Mouse (Mus musculus) right cerebral cortex, postnatal 4 days (tissue): ENCODE results near the gene Ezh1.
A peak's percentile ranks its signal among the peaks of the same experiment; 100 is the strongest.
"Not testable (repeated sequence)": the region's sequence is repeated elsewhere in the genome, so short reads cannot be mapped to it uniquely, and the experiment has no call there.

Experiments used
- DNase-seq: peaks from one replicate; pipeline ENCODE4 v3.0.0-alpha.2; 2022

The Ezh1 gene

DNA sequence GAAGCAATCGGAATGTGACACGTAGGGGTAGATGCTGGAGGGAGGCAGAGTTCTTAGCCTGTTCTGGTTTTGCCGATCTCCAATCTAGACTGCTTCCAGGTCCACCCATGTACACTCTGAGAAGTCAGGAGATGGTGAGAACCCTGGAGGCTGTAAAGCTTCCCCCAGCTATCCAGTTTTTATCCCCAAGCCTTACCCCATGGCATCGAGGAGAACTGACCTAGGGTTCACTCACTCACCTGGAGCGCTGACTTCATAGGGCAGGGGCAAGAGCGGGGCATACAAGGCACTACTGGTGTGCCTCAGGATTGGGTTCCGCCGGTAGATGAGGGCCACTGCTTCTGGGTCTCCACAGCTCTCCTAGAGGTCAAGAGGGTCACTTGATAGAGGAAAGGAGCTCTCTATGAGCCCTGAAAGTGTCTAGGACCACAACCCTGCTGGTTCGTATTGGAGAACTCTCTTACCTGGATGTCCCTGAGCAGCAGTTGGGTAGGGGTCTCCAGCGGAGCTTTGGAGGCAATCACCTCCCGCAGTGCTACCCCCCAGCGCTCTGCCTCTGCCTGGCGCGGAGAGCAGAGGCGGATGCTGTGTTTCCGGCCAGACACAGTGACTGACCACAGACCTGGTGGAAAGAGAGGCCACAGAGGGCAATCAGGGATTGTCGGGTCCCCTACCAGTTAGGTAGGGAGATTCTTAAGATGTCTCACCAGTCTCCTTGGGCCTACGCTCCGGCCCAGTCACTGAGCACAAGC lies 58.9 kb downstream of the Ezh1 start:
- DNase-seq: no peak

DNA sequence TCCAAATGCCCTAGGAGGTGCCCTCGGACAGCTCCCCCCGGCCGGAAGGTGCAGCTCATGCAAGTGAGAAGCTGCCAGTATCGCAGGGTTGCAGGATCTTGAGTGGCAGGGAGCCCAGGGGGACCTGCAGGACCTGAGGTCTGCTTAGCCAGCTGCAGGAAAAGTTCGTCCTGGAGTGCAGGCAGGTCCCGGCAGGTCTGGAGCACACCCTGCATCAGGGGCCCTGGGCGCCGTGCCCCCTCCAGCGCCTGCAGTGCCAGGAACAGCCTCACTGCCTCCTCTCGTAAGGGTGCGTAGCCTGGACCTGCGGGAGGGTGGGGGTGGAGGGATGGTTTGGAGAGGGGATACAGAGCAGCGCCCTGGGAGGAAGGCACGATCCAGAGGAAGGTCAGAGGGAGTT lies 59.9 kb downstream of the Ezh1 start:
- no peak for DNase-seq

DNA sequence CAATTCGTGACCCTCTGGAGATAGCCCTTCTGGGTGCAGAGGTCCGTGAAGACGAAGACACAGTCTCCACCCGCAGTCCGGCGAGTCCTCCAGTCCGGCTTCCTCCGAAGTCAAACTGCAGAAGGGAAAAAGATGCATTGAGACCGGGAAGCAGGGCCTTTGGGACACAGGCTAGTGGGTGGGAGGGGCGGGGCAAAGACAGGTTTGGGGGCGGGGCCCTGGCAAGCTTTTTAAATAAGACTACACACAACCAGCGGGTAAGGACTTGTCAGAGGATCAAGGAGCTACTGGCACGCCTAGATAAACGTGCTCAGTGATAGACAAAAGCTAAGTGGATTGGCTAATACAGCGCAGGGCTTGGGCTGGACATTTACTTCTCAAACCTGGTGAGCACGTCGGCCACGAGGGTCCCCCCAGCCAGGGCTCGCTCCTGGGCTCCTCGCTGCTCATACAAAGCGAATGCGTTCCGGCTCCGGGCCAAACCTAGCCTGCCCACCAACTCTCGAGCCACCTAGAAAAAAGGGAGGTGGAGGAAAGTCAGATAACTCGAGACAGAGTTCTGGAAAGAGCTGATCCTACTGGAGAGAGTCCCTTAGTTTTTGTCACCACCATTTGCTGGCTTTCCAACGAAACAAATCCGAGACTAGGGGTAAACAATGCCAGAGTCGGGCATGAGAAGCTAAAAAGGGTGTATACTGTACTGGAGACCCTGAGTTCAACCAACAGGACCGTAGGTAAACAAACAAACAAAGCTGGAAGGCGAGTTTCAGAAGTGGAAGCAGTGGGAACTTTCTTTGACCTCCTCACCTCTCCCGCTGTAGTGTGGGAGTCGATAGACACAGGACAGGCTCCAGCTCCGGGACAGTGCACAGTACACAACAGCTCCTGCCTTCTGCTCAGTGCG lies 61.3 kb downstream of the Ezh1 start:
- no peak for DNase-seq

GRCm38 (mm10) chr11:101164351-101164665 lies 62.0 kb downstream of the Ezh1 start:
- DNase-seq: no peak

DNA sequence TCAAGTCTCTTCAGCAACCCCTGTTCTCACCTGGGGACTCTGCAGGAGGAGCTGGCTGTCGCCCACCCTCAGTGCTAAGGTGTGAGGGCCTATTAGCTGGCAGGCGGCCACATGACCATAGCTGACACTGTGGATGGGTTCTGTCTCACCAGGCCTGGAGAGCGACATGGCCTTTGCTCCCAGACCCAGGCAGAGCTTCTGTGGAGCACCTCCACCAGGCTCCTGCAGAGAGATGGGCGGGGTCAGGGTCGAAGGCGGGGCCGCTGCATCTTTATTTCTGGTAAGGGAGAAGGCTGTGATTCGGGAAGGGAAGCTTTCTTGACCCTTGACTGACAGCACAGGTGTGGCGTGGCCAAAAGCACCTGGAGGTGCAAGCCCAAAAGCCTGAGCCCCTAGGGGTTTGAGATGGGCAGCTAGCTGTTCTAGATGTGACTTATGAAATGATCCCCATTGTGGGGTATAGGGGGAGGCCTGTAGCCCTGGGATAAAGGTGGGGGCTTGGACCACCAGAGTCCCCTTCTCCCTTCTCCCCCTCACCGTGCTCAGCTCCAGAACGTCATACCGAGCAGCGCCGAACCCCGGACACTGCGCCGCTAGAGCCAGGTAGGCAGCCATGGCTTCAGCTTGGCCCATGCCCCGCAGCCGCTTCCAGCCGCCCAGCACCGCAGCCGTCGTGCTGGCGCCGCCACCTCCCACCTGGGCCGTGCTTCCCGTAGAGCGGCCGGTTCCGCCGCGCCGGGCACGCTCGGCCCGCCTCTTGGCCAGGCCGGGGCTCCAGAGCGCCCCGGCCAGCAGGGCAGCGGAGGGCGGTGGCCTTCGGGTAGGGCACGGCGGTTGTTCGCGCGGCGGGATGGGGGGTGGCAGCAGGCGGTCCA lies 62.5 kb downstream of the Ezh1 start:
- no peak for DNase-seq

DNA sequence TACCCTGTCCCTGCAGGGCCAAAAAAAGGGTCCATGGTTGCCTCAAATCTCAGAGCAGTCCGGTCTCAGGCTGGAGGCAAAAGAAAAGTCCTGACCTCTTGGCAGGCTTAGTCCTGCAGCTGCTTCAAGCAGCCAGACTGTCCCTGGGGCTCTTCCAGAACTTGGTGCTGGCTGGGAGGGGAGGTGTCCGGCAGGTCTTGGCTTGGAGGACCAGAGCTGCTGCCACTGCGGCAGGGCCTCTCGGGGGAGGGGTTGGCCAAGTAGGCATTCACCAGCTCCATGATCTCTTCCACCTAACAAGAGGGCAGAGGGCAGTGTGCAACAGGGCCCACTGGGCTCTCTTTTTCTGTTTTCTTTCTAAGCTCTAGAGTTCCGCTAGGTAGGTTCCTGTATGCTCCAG lies 63.5 kb downstream of the Ezh1 start:
- no peak for DNase-seq

DNA sequence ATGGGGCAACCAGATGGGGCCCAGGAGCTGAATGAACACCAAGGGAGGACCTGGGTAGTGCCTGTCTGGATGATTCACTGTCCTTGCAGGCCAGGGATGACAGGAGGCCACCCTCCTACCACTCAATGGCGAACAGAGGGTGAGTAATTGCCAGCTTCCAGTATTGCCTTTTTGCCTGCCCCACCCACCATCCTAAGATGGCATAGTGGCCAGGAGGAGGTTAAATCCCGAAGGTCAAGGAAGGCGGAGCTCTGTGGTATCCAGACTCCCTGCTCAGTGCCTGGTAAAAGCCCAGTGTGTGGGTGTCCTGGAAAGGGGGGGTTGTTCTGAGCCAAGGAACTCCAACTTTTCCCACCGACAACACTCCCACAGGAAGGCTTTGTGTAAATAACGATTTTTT lies 64.0 kb downstream of the Ezh1 start:
- no peak for DNase-seq

DNA sequence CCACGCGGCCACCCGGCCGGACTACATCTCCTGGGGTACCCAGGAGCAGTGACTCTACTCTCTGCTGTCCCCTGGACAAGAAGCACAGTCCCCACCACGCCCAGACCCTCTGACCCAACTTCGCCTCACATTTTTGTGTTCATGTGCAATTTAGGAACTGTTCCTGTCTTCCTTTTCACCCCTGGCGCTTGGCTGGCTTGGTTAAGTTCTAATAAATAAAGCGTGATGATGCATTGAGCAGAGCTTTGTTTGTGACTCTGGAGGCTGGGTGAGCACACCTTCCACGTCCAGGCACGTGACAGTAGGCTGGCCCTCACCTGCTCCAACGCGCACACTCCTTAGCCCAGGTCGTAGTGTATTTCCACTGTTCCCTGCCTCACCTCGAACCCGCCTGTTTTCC lies 64.7 kb downstream of the Ezh1 start:
- DNase-seq: no peak

GRCm38 (mm10) chr11:101160981-101161505 lies 65.2 kb downstream of the Ezh1 start:
- DNase-seq: not testable (repeated sequence)

- not testable (repeated sequence) for DNase-seq
Observed at GRCm38 (mm10) chr11:101160151-101160550, 66.1 kb downstream of the Ezh1 start.

GRCm38 (mm10) chr11:101155728-101156371 lies 70.4 kb downstream of the Ezh1 start, which contains the start of gene Tubg2:
Gene Tubg2, plus strand, starts transcription at chr11:101155907.
- peak; percentile 70 for DNase-seq

- no peak for DNase-seq
Observed at GRCm38 (mm10) chr11:101155151-101155550, 71.1 kb downstream of the Ezh1 start.

DNA sequence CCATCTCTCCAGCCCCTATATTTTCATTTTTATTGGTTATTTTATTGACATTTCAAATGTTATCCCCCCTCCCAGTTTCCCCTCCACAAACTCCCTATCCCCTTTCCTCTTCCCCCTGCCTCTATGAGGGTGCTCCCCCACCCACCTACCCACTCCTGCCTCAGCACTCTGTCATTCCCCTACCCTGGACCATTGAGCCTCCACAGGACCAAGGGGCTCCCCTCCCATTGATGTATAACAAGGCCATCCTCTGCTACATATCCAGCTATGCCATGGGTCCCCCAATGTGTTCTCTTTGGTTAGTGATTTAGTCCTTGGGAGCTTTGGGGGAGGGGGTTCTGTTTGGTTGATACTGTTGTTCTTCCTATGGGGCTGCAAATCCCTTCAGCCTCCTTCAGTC lies 71.6 kb downstream of the Ezh1 start:
- DNase-seq: no peak

- no peak for DNase-seq
Observed at GRCm38 (mm10) chr11:101152825-101153224, 73.4 kb downstream of the Ezh1 start.

DNA sequence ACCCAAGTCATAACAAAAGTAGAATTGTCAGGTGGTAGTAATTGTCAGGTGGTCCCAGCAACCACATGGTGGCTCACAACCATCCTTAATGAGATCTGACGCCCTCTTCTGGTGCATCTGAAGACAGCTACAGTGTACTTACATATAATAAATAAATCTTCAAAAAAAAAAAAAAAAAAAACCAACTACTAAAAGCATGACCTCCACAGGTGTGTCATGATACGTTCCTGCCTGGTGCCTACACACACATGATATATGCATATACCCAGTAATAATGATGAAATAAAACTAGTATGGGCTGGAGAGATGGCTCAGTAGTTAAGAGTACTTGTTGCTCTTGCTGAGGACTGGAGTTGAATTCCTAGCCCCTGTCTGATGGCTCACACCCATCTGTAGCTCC lies 75.2 kb downstream of the Ezh1 start:
- no peak for DNase-seq

DNA sequence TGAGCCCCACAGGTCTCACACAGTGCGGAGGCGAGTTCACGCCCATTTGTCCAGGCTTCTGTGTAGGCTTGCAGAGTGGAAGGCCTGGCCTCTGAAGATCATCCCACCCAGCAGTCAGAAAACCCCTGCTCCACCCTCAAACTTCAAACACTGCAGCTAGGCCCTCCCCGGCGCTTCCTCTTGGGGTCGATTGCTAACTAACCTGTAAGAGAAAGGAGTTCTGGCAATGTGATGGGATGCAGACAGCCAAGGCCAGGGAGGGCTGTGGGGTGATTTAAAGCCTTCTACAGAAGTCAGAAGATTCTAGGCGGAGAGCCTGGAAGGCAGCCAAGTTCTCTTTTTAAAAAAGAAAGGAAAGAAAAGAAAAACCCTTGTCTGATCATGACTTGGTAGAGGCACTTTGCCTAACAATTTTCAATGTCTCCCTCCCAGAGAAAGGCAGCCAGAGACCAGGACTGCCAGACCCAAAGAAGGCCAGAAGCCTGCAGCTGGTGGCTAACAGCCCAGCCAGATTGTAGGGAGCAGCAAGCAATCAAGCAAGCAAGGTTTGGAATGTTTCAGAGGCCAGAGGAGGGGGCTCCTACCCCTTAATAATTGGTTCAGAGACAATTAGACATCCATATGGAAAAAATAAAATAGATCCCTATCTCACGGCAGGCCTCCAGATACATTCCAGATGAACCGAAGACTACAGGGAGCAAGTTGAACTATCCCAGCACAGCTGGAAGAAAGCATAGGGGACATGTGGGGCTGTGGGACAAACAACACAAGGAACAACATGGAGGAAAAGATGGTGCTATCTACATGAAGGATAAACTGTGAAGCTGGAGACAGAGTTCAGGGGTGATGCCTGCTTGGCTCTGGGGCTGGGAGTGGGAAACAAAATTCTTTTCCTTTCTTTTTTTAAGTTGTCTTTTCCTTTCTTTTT lies 76.8 kb downstream of the Ezh1 start:
- no peak for DNase-seq

- no peak for DNase-seq
Observed at GRCm38 (mm10) chr11:101148751-101149150, 77.5 kb downstream of the Ezh1 start.

- no peak for DNase-seq
Observed at GRCm38 (mm10) chr11:101146377-101146776, 79.9 kb downstream of the Ezh1 start.

DNA sequence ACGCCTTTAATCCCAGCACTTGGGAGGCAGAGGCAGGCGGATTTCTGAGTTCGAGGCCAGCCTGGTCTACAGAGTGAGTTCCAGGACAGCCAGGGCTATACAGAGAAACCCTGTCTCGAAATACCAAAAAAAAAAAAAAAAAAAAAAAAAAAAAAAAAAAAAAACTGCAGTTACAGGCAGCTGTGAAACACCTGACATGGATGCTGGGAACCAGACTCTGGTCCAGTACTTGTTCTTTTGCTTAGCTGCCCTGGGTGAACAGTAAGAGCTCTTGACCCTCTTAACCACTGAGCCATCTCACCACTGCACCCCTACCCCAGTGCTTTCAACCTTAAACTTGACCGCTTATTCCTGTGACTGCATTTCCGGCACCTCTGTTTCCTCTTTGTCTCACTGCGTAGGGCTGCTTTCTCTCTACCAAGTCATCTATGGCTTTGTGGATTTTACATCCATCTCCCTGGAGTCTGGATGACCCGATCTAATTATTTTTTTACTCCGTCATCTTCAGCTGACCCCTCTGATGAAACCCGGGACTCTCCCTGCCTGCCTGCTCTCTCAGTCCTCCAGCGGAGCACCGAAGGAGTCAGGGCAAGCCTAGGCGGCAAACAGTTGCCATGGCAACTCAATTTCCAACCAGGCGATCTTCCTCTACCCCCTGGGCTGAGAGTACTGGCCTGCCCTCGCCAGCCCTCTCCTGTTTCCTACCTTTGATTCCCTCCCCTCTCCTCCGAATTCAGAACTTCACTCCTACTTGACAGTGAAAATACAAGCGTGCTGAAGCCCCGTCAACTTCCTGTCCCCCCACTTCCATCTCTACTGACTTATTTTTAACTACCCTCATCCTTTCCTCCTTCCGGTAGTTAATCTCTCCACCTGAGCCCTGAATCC lies 82.7 kb downstream of the Ezh1 start:
- DNase-seq: no peak
